Mouse (Mus musculus) neural tube, embryonic 10.5 days (tissue): ENCODE results near the gene Adgrf2.

Experiments
- DNase-seq: peaks from one replicate; pipeline ENCODE4 v3.0.0-alpha.2; 2017; ENCODE audit warnings: low spot score; ENCODE audit errors: extremely low spot score

Adgrf2 gene

DNA sequence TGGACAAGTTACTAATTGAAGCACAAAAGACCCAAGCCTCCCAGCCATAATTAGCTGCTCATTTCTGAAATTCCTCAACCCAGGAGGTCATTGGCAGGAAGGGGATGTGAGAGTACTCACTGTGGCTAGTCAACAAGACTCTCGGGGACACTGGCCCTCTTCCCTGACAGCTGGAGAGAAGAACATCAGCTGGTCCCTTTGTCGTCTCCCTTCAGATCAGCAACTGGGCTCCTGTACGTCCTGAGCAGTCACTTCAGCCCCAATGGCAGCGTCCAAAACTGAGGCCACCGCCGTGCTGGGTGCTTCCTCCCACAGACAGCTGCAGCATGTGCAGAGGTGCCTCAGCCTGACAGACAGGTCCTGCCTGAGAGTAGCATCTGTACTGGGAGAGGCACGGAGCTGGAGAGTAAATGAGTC, at the start of gene Adgrf2:
Gene Adgrf2 (minus strand): TSS at position 379 of the 417 bp plus-strand sequence.
- no peak for DNase-seq

GRCm38 (mm10) chr17:42790787-42791186, 48.8 kb upstream of the Adgrf2 start:
- no peak for DNase-seq

DNA sequence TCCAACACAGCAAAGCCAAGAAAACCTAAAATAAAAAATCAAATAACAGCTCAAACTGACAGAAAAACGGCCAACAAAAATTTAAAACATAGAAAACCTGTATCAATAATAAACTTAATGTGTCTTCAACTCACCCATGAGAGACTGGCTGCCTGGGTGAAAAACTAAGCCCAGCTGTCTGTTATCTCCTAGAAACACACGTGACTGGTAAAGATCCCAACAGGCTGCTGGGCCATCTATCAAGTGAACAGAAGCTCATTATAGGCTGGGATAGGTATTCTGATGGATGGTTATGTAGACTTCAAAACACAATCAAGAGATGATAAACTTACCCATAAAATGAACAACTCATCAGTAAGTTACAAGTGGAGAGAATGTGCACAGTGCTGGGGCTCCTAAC, 47.7 kb upstream of the Adgrf2 start:
- no peak for DNase-seq

DNA sequence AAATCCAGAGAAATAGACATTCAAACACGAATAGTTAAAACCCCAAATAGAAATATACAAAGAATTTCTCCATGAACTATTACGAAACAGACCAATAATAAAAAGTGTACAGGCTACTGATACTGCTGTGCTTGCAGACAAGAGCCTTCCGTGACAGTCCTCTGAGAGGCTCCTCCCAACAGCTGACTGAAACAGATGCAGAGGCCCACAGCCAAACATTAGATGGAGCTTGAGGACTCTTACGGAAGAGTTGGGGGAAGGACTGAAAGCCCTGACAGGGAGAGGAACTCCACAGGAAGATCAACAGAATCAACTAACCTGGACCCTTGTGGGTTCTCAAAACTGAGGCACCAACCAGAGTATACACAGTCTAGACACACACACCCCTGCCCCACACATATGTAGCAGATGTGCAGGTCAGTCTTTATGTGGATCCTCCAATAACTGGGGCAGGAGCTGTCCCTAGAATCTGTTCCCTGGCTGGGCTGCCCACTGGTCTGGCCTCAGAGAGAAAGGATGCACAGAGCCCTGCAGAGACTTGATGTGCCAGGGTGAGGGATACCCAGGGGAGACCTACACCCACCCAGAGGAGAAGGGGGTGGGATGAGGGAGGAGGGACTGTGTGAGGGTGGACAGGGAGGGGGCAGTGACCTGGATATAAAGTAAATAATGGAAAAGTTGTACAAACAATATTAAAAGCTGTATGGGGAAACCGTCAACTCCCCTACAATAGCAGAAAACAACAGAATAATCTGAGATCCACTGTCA, 46.9 kb upstream of the Adgrf2 start:
- DNase-seq, result no peak

- DNase-seq, result peak; percentile 65
Measured at GRCm38 (mm10) chr17:42782156-42782757, 40.3 kb upstream of the Adgrf2 start.

DNA sequence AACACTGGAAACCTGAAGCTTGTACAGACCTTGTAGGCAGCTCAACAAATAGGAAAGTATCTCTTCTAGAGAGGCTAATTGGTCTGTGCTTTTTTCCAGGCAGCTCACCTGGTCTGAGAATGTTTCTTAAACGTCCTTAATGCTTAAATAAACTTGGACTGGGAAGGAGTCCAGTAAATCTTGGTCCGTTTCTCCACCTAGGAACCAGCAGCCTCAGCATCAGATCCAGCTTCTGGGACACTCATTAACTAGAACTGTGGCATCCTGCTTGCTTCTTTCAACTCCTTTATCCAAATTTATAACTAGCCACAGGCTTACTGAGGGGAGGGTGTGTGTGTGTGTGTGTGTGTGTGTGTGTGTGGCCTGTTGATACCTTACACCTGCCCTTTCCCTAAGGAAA, 11.8 kb upstream of the Adgrf2 start:
- no peak for DNase-seq

DNA sequence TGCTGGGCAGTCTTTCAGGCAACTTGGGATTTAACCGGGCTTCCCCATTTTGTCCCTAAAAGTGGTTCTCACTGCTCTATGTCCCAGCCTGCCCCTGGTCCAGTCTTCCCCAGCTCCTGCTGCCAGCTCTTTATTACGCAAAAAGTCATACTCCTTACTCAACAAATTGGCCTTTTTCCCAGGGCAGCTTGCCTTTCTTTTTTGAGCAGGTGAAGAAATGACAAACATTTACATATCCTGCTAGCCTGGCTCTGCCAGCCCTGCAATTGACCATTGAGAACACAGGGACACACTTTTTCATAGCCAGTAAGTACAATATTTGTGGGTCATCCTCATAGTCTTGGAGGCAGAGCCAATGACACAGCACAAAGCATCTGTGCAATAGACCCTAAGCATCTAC, 10.2 kb upstream of the Adgrf2 start:
- DNase-seq, result no peak

DNA sequence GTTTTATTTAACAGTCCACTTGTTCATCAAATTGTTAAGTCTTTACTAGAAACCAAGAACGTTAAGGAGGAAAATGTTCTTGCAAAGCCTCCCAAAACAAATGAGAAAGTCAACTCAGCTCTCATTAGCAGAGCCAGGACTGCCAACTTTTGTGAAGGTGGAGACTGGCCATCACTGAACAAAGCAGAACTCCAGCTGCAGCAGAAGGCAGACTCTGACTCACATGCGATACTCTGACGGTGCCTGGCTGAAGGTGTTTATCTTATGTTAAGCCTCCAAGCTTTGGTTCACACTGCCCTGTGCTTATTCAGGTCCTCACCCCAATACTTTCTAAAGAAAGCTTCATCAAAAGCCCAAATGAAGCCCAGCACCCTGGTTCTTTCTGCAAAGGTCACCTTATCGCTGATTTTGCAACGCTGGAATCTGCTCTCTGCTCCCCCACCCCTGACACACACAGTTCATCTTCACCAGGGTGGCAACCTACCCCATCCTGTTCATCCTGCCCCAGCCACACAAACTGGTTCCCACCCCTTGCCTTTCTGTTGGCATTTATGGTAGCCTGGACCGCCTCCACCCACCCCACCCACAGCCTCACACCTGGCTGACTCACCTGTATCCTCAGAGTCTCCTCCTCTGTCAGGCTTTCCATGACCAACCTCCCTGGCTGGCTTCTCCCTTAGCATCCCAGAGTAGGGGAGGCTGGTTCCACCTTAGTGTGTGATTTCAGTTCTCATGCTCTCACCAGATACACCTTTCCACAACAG, 3.9 kb upstream of the Adgrf2 start:
- no peak for DNase-seq

GRCm38 (mm10) chr17:42742823-42743222, 844 bp upstream of the Adgrf2 start:
- DNase-seq, result no peak

DNA sequence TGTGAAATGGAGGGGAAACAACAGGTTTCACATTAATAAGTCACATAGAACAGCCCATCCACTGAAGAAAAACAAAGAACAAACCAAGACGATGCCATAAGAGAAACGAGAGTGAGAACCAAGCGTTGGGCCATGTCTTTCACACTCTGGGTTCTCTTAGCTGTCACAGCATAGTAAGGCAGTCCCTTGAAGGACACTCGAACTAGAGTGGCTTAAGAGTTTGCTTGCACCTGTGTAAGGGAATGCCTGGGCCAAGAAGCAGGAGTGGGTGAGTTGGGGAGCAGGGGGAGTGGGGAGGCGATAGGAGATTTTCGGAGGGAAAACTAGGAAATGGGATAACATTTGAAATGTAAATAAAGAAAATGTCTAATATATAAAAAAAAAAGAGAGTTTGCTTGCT, 3.2 kb downstream of the Adgrf2 start:
- DNase-seq, result no peak

- DNase-seq, result no peak
Measured at GRCm38 (mm10) chr17:42717161-42717560, 24.8 kb downstream of the Adgrf2 start.

GRCm38 (mm10) chr17:42714991-42715390, 27.0 kb downstream of the Adgrf2 start:
- DNase-seq, result no peak

- no peak for DNase-seq
Measured at GRCm38 (mm10) chr17:42710717-42711116, 31.3 kb downstream of the Adgrf2 start.

GRCm38 (mm10) chr17:42705611-42706010, 36.4 kb downstream of the Adgrf2 start:
- DNase-seq, result no peak

DNA sequence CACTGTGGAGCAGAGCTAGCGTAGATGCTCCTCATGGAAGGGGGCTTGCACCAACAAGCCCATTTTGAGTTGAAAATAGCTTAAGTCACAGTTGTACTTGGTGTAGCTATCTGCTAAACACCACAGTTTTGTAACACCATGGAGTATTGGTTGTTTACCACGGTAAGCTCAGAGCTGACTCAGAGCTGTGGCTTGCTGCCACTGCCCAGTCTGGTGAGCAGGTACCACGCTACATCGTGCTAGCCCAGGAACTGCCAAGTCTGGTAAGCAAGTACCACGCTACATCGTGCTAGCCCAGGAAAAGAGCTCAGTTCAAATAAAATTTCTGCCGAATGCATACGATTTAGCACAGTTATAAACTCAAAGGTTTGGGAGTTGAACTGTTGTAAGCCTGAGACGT, 39.8 kb downstream of the Adgrf2 start:
- DNase-seq, result no peak

- DNase-seq, result no peak
Measured at GRCm38 (mm10) chr17:42694730-42695129, 47.2 kb downstream of the Adgrf2 start.

- DNase-seq, result no peak
Measured at GRCm38 (mm10) chr17:42692136-42692535, 49.8 kb downstream of the Adgrf2 start, which contains the start of gene Adgrf4. Gene Adgrf4 (minus strand): TSS chr17:42692284.

DNA sequence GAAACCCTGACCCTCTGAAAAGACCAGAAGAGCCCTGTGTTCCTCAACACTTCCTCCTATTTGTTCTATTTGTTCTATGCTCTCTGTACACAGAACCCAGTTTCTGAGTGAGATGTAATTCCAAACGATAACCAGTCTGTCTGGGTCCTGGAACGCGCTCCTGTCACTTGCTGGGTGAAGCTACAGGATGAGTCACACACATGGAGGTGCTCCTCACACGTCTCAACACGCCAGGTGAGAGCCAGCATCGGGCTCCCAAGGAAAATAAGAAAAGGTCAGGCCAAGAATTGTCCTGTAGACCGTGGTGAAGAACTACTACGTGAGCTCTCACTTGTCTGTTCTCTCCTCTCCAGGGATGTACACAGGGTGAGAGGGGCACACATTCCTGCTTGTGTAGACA, 51.4 kb downstream of the Adgrf2 start:
- no peak for DNase-seq
